Mouse (Mus musculus) midbrain, postnatal 0 days (tissue): ENCODE results near the gene Olfr689. TPM values are rescaled to one million over a fixed set of nuclear protein-coding genes. Genes with fewer than 3 reads are reported as not detected.

ENCODE experiments used
- ATAC-seq: fragments of 200-750 bp; cut with Nextera tagmentation; 2 replicates; pipeline ENCODE4 v1.8.0; 2017; ENCODE audit warnings: moderate number of reproducible peaks, mild to moderate bottlenecking, moderate TSS enrichment, moderate library complexity; ENCODE audit not compliant: low FRiP score
- DNase-seq: peaks from one replicate; pipeline ENCODE4 v3.0.0-alpha.2; 2015; ENCODE audit warnings: low spot score
- H3K27ac ChIP-seq: fragments of 300-500 bp; sonication (generic); 2 replicates; pipeline ENCODE4 v1.5.1; 2014; ENCODE audit warnings: low read depth, mild to moderate bottlenecking, low read length, mixed read lengths
- H3K27me3 ChIP-seq: fragments of 300-500 bp; sonication (generic); 2 replicates; pipeline ENCODE4 v1.6.1; 2014; ENCODE audit warnings: low read length, control low read depth, mixed read lengths; ENCODE audit not compliant: insufficient read depth
- H3K36me3 ChIP-seq: fragments of 300-500 bp; sonication (generic); 2 replicates; pipeline ENCODE4 v1.6.1; 2014; ENCODE audit warnings: low read length, control low read depth, mixed read lengths; ENCODE audit not compliant: insufficient read depth
- H3K4me1 ChIP-seq: fragments of 300-500 bp; sonication (generic); 2 replicates; pipeline ENCODE4 v1.6.1; 2014; ENCODE audit warnings: mild to moderate bottlenecking, control low read depth, antibody characterized with exemption, low read length, mixed read lengths; ENCODE audit not compliant: insufficient read depth
- H3K4me2 ChIP-seq: fragments of 300-500 bp; sonication (generic); 2 replicates; pipeline ENCODE4 v1.6.1; 2014; ENCODE audit warnings: low read depth, mild to moderate bottlenecking, low read length, mixed read lengths; ENCODE audit not compliant: poor library complexity, severe bottlenecking
- H3K4me3 ChIP-seq: fragments of 300-500 bp; sonication (generic); 2 replicates; pipeline ENCODE4 v1.5.1; 2014; ENCODE audit warnings: low read depth, mild to moderate bottlenecking, low read length, moderate library complexity
- H3K9ac ChIP-seq: fragments of 300-500 bp; sonication (generic); replicated peaks from 2 replicates; pipeline ENCODE4 v1.6.1; 2014; ENCODE audit warnings: mild to moderate bottlenecking, low read length, moderate library complexity, mixed read lengths; ENCODE audit not compliant: poor library complexity, severe bottlenecking
- H3K9me3 ChIP-seq: fragments of 300-500 bp; sonication (generic); 2 replicates; pipeline ENCODE4 v1.6.1; 2016; ENCODE audit warnings: low read length, control low read depth
- CTCF ChIP-seq: IDR thresholded peaks from 2 replicates; pipeline ENCODE4 v1.5.1; 2016; ENCODE audit warnings: antibody characterized with exemption, mild to moderate bottlenecking
- WGBS: fragments of 180-500 bp; shearing (Covaris S2); extraction: QIAGEN DNeasy Blood & Tissue Kit; methylation state at CpG from one replicate; pipeline ENCODE4 v1.1.7; 2014; 5-methylcytosine and 5-hydroxymethylcytosine counted together
- polyA plus RNA-seq: library from polyadenylated mRNA; unstranded; fragments of >200 nt; fragmentation: Nextera tagmentation; extraction: Ambion mirVana; gene quantifications from 2 replicates; pipeline ENCODE4 v1.2.1, GENCODE M21; 2015
- total RNA-seq: library from RNA; depleted of rRNA; stranded (reverse); fragments of >200 nt; gene quantifications from 2 replicates; pipeline ENCODE4 v1.2.3, GENCODE M21; 2014; rRNA removed

Gene Olfr689
- not detected in 2 replicates for total RNA-seq
- 0.05 TPM in 1 of 2 replicates, not detected in the other for polyA plus RNA-seq

- ATAC-seq: no peak
- no peak within 1 kb of the TSS for H3K9ac ChIP-seq
- 82% methylated on average over 1 of the region's 1 CpGs for WGBS
- DNase-seq: no peak
- H3K9me3 ChIP-seq: no peaks in the 10 kb centered on the region
- no peaks in the 10 kb centered on the region for H3K36me3 ChIP-seq
- no peaks in the 10 kb centered on the region for H3K27me3 ChIP-seq
- no peak for TF ChIP-seq CTCF
- H3K27ac ChIP-seq: no peak within 1 kb of the TSS
- H3K4me1 ChIP-seq: no peaks in the 10 kb centered on the region
- no peak within 1 kb of the TSS for H3K4me3 ChIP-seq
- H3K4me2 ChIP-seq: no peak within 1 kb of the TSS
Measured at GRCm38 (mm10) chr7:105310865-105311264, at the start of gene Olfr689. Olfr689 (plus strand) TSS chr7:105311165.

- WGBS: 63% methylated on average over 7 of the region's 7 CpGs
- Histone ChIP-seq H3K27ac (no peak overlapping the region), H3K4me1 (no peaks in the 10 kb centered on the region), H3K9ac (no peak overlapping the region), H3K4me3 (no peak overlapping the region), H3K36me3 (no peaks in the 10 kb centered on the region), H3K9me3 (no peaks in the 10 kb centered on the region), H3K4me2 (no peak overlapping the region), H3K27me3 (no peaks in the 10 kb centered on the region)
- ATAC-seq (no peak), DNase-seq (peak; percentile 24)
- TF ChIP-seq CTCF: no peak
Measured at GRCm38 (mm10) chr7:105272426-105272825, 38.5 kb upstream of the Olfr689 start.

GRCm38 (mm10) chr7:105287795-105288194, 23.2 kb upstream of the Olfr689 start, which contains the start of gene Olfr688:
Olfr688 (plus strand) TSS chr7:105288095.
- Histone ChIP-seq H3K27me3 (no peaks in the 10 kb centered on the region), H3K36me3 (no peaks in the 10 kb centered on the region), H3K9ac (no peak within 1 kb of the TSS), H3K4me3 (no peak within 1 kb of the TSS), H3K9me3 (no peaks in the 10 kb centered on the region), H3K4me2 (no peak within 1 kb of the TSS), H3K4me1 (no peaks in the 10 kb centered on the region), H3K27ac (no peak within 1 kb of the TSS)
- no peak for TF ChIP-seq CTCF
- no peak for DNase-seq
- 79% methylated on average over 6 of the region's 6 CpGs for WGBS
- no peak for ATAC-seq

GRCm38 (mm10) chr7:105290051-105290450, 20.9 kb upstream of the Olfr689 start:
- Histone ChIP-seq H3K27me3 (no peaks in the 10 kb centered on the region), H3K27ac (no peak overlapping the region), H3K4me2 (no peak overlapping the region), H3K9me3 (no peaks in the 10 kb centered on the region), H3K36me3 (no peaks in the 10 kb centered on the region), H3K4me1 (no peaks in the 10 kb centered on the region), H3K9ac (no peak overlapping the region), H3K4me3 (no peak overlapping the region)
- ATAC-seq: no peak
- no peak for DNase-seq
- TF ChIP-seq CTCF: no peak

- no peak for TF ChIP-seq CTCF
- no peaks in the 10 kb centered on the region for H3K36me3 ChIP-seq
- H3K4me2 ChIP-seq: no peak overlapping the region
- H3K4me3 ChIP-seq: no peak overlapping the region
- ATAC-seq (no peak), DNase-seq (no peak)
- H3K27ac ChIP-seq: no peak overlapping the region
- 73% methylated on average over 2 of the region's 2 CpGs for WGBS
- no peak overlapping the region for H3K9ac ChIP-seq
- no peaks in the 10 kb centered on the region for H3K9me3 ChIP-seq
- no peaks in the 10 kb centered on the region for H3K27me3 ChIP-seq
- no peaks in the 10 kb centered on the region for H3K4me1 ChIP-seq
Measured at GRCm38 (mm10) chr7:105325302-105325701, 14.3 kb downstream of the Olfr689 start.

GRCm38 (mm10) chr7:105334004-105334403, 23.0 kb downstream of the Olfr689 start, which contains the start of gene Olfr690:
Olfr690 (minus strand) TSS chr7:105334104.
- H3K4me3 ChIP-seq: no peak within 1 kb of the TSS
- H3K4me2 ChIP-seq: no peak within 1 kb of the TSS
- H3K9ac ChIP-seq: no peak within 1 kb of the TSS
- H3K9me3 ChIP-seq: no peaks in the 10 kb centered on the region
- no peaks in the 10 kb centered on the region for H3K4me1 ChIP-seq
- no peak within 1 kb of the TSS for H3K27ac ChIP-seq
- WGBS: 80% methylated on average over 1 of the region's 1 CpGs
- DNase-seq (no peak), ATAC-seq (no peak)
- no peaks in the 10 kb centered on the region for H3K27me3 ChIP-seq
- no peak for TF ChIP-seq CTCF
- no peaks in the 10 kb centered on the region for H3K36me3 ChIP-seq
